Mouse (Mus musculus) lung, postnatal 0 days (tissue): ENCODE results near the gene Mgmt. TPM values are rescaled to one million over a fixed set of nuclear protein-coding genes. Genes with fewer than 3 reads are reported as not detected.

Experiments used
- ATAC-seq: fragments of 200-750 bp; cut with Nextera tagmentation; 2 replicates; pipeline ENCODE4 v1.8.0; 2017; ENCODE audit warnings: moderate library complexity
- DNase-seq: peaks from one replicate; pipeline ENCODE4 v3.0.0-alpha.2; 2016; ENCODE audit warnings: low spot score
- H3K27ac ChIP-seq: fragments of 300-500 bp; sonication (generic); 2 replicates; pipeline ENCODE4 v1.5.1; 2014; ENCODE audit warnings: antibody characterized with exemption, mild to moderate bottlenecking, low read length, mixed read lengths
- H3K27me3 ChIP-seq: fragments of 300-500 bp; sonication (generic); replicated peaks from 2 replicates; pipeline ENCODE4 v1.6.1; 2014; ENCODE audit warnings: low read length, mixed read lengths; ENCODE audit not compliant: insufficient read depth
- H3K36me3 ChIP-seq: fragments of 300-500 bp; sonication (generic); 2 replicates; pipeline ENCODE4 v1.6.1; 2014; ENCODE audit warnings: low read length, mixed read lengths; ENCODE audit not compliant: insufficient read depth
- H3K4me1 ChIP-seq: fragments of 300-500 bp; sonication (generic); 2 replicates; pipeline ENCODE4 v1.6.1; 2014; ENCODE audit warnings: antibody characterized with exemption, low read depth, low read length, mixed read lengths; ENCODE audit not compliant: insufficient read depth
- H3K4me2 ChIP-seq: fragments of 300-500 bp; sonication (generic); replicated peaks from 2 replicates; pipeline ENCODE4 v1.6.1; 2014; ENCODE audit warnings: low read depth, mild to moderate bottlenecking, low read length, moderate library complexity, mixed read lengths
- H3K4me3 ChIP-seq: fragments of 300-500 bp; sonication (generic); 2 replicates; pipeline ENCODE4 v1.5.1; 2014; ENCODE audit warnings: low read depth, low read length
- H3K9ac ChIP-seq: fragments of 300-500 bp; sonication (generic); replicated peaks from 2 replicates; pipeline ENCODE4 v1.6.1; 2014; ENCODE audit warnings: low read depth, mild to moderate bottlenecking
- H3K9me3 ChIP-seq: fragments of 300-500 bp; sonication (generic); 2 replicates; pipeline ENCODE4 v1.6.1; 2016; ENCODE audit warnings: low read length, mixed read lengths
- CTCF ChIP-seq: IDR thresholded peaks from 2 replicates; pipeline ENCODE4 v1.5.1; 2016; ENCODE audit warnings: antibody characterized with exemption, mild to moderate bottlenecking
- EP300 ChIP-seq: IDR thresholded peaks from 2 replicates; pipeline ENCODE4 v1.6.1; 2016; ENCODE audit warnings: antibody characterized with exemption, mild to moderate bottlenecking, control low read depth
- WGBS: fragments of 180-500 bp; shearing (Covaris S2); extraction: QIAGEN DNeasy Blood & Tissue Kit; methylation state at CpG from one replicate; pipeline ENCODE4 v1.1.7; 2014; 5-methylcytosine and 5-hydroxymethylcytosine counted together
- polyA plus RNA-seq: library from polyadenylated mRNA; unstranded; fragments of >200 nt; fragmentation: Nextera tagmentation; extraction: Ambion mirVana; gene quantifications from 2 replicates; pipeline ENCODE4 v1.2.1, GENCODE M21; 2015

Gene Mgmt
- polyA plus RNA-seq, 1 experiment from 2014 or later: 1.8 TPM

GRCm38 (mm10) chr7:137071346-137071745 lies 176.9 kb downstream of the Mgmt start:
- no peak for ATAC-seq
- no peak overlapping the region for H3K4me3 ChIP-seq

DNA sequence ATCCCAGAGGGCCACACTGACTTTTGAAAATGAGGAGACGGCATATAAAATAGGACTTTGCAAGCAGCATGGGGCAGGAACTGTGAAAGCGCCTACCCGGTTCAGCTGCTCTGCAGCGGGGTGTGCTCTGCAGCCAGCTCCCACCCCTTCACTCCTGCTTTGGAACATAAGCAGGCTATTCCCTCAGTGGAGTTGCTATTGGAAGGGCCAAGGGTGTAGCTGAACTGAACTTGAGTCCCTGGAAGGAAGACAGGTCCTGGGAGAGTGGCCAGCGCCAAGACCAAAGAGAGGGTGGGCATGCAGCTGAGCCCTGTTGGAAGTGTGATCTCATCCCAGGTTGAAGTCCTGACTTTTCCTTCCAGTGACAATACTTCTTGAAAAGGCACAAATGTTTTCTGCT lies 179.5 kb downstream of the Mgmt start:
- Histone ChIP-seq H3K4me1 (no peaks in the 10 kb centered on the region), H3K4me2 (no peak overlapping the region), H3K36me3 (no peaks in the 10 kb centered on the region), H3K9me3 (no peaks in the 10 kb centered on the region), H3K27me3 (no peaks in the 10 kb centered on the region), H3K4me3 (no peak overlapping the region), H3K27ac (no peak overlapping the region), H3K9ac (no peak overlapping the region)
- ATAC-seq (no peak), DNase-seq (no peak)
- 75% methylated on average over 5 of the region's 5 CpGs for WGBS
- TF ChIP-seq CTCF: no peak
- no peak for TF ChIP-seq EP300

More at GRCm38 (mm10) chr7:137071346-137071745, 176.9 kb downstream of the Mgmt start:
- H3K27me3 ChIP-seq: no peaks in the 10 kb centered on the region
- H3K9me3 ChIP-seq: no peaks in the 10 kb centered on the region
- no peak overlapping the region for H3K4me2 ChIP-seq
- no peak overlapping the region for H3K9ac ChIP-seq
- TF ChIP-seq EP300: no peak
- no peak for TF ChIP-seq CTCF
- 77% methylated on average over 6 of the region's 6 CpGs for WGBS
- no peaks in the 10 kb centered on the region for H3K36me3 ChIP-seq
- DNase-seq: no peak
- H3K27ac ChIP-seq: no peak overlapping the region
- no peaks in the 10 kb centered on the region for H3K4me1 ChIP-seq

- no peaks in the 10 kb centered on the region for H3K4me1 ChIP-seq
- no peaks in the 10 kb centered on the region for H3K36me3 ChIP-seq
- TF ChIP-seq CTCF (no peak), EP300 (no peak)
- ATAC-seq: no peak
- 60% methylated on average over 6 of the region's 6 CpGs for WGBS
- no peaks in the 10 kb centered on the region for H3K27me3 ChIP-seq
- H3K4me2 ChIP-seq: no peak overlapping the region
- H3K9me3 ChIP-seq: no peaks in the 10 kb centered on the region
- DNase-seq: no peak
- H3K27ac ChIP-seq: no peak overlapping the region
- H3K9ac ChIP-seq: no peak overlapping the region
- no peak overlapping the region for H3K4me3 ChIP-seq
These were observed 179.9 kb downstream of the Mgmt start for GRCm38 (mm10) chr7:137074324-137074723.

DNA sequence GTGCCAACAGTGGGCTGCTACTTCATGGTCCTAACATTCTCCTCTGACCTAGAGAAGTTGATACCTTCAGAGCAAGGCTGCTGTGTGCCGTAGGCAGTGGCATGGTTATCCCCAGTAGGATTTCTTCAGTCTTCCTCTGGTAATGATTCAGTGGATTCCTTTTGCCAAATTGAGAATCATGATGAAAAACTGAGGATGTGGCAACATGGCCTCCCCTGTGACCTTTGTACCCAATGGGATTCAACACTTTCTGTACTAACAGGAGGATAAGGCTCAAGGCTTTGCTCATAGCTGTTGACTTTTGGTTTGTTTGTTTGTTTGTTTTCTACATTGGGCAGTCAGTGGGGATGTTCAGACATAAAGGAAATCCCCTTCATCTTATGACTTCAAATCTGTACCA lies 180.9 kb downstream of the Mgmt start:
- no peaks in the 10 kb centered on the region for H3K4me1 ChIP-seq
- WGBS: 96% methylated on average over 1 of the region's 1 CpGs
- H3K36me3 ChIP-seq: no peaks in the 10 kb centered on the region
- ATAC-seq (no peak), DNase-seq (no peak)
- H3K27me3 ChIP-seq: no peaks in the 10 kb centered on the region
- no peak for TF ChIP-seq CTCF
- TF ChIP-seq EP300: no peak
- H3K9ac ChIP-seq: no peak overlapping the region
- no peaks in the 10 kb centered on the region for H3K9me3 ChIP-seq
- no peak overlapping the region for H3K27ac ChIP-seq
- H3K4me3 ChIP-seq: no peak overlapping the region
- H3K4me2 ChIP-seq: no peak overlapping the region

DNA sequence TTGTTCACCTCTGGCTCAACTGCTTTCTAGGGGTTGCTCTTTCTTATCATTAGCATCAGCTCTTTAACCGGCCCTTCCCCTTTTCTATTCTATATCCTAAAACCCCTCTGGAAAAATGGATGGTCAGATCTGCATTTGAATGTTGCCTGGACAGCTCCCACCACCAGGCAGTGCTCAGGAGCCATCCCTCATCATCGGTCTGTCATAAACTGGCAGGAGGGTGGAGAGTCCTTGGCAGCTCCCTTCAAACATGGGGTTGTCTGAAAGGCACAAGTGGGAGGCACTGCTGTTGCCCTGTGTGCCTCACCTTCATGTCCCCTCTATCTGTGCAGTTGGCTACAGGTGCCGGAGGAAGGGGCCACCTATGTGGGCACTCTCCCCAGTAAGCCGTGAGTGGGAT lies 185.8 kb downstream of the Mgmt start:
- Histone ChIP-seq H3K27ac (no peak overlapping the region), H3K9me3 (no peaks in the 10 kb centered on the region), H3K4me1 (no peaks in the 10 kb centered on the region), H3K9ac (no peak overlapping the region), H3K4me2 (no peak overlapping the region), H3K4me3 (no peak overlapping the region), H3K36me3 (no peaks in the 10 kb centered on the region), H3K27me3 (no peaks in the 10 kb centered on the region)
- DNase-seq: no peak
- ATAC-seq: no peak
- TF ChIP-seq CTCF (peak; percentile 8; the same call in 1 of the 2 replicates), EP300 (no peak)
- 88% methylated on average over 4 of the region's 4 CpGs for WGBS

GRCm38 (mm10) chr7:137082171-137082570 lies 187.8 kb downstream of the Mgmt start:
- 83% methylated on average over 6 of the region's 6 CpGs for WGBS
- no peaks in the 10 kb centered on the region for H3K36me3 ChIP-seq
- no peak overlapping the region for H3K9ac ChIP-seq
- 0 out of 2 replicates have a peak, but pooled peaks cover 6% of the 10 kb centered on the region for H3K4me1 ChIP-seq
- no peaks in the 10 kb centered on the region for H3K9me3 ChIP-seq
- TF ChIP-seq CTCF: no peak
- TF ChIP-seq EP300: no peak
- H3K4me3 ChIP-seq: no peak overlapping the region
- H3K27me3 ChIP-seq: no peaks in the 10 kb centered on the region
- H3K27ac ChIP-seq: no peak overlapping the region
- ATAC-seq (no peak), DNase-seq (no peak)
- H3K4me2 ChIP-seq: no peak overlapping the region

DNA sequence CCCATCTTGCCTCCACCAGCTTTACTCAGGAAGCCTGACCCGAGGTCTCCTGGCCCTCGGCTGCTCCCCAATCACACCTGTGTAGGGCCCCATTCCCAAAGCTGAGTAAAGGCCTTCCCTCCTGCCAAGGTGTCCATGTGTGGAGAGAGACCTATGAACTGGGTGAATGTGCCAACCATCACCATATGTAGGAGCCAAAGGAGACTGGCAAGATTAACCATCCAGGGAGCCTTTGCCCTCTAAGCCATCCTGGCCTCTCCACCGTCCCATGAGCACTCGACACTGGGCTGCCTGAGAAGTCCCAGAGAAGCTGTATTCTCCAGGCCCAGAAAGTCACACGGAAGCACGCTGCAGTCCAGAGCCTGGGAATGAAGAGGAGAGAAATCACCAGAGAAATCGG lies 190.2 kb downstream of the Mgmt start:
- Histone ChIP-seq H3K27ac (no peak overlapping the region), H3K9ac (no peak overlapping the region), H3K4me3 (no peak overlapping the region), H3K36me3 (no peaks in the 10 kb centered on the region), H3K27me3 (no peaks in the 10 kb centered on the region), H3K4me1 (0 out of 2 replicates have a peak, but pooled peaks cover 6% of the 10 kb centered on the region), H3K9me3 (no peaks in the 10 kb centered on the region), H3K4me2 (no peak overlapping the region)
- TF ChIP-seq CTCF (no peak), EP300 (no peak)
- 90% methylated on average over 7 of the region's 7 CpGs for WGBS
- no peak for ATAC-seq
- no peak for DNase-seq
